Mouse (Mus musculus) cerebellum, adult 2 months (tissue): ENCODE measurements at regions not wholly inside any gene's neighbourhood (a gene's known extent, or its start where the extent isn't known, plus 50 kb on each side); places are given as distances from the start of the nearest gene placed in this dataset.

Source experiments
- DNase-seq, 2 experiments: peaks; one replicate each; pipeline ENCODE4 v3.0.0; 2021
- H3K27ac ChIP-seq: fragments of 200-500 bp; 2 replicates; pipeline ENCODE4 v1.5.1; 2012; ENCODE audit warnings: low read length, control low read depth, inconsistent platforms; ENCODE audit not compliant: insufficient read depth
- H3K27me3 ChIP-seq: fragments of 200-500 bp; 2 replicates; pipeline ENCODE4 v1.6.1; 2012; ENCODE audit warnings: inconsistent platforms, mild to moderate bottlenecking, low read length, moderate library complexity; ENCODE audit not compliant: control insufficient read depth, insufficient read depth
- H3K4me1 ChIP-seq: fragments of 200-500 bp; 2 replicates; pipeline ENCODE4 v1.6.1; 2011; ENCODE audit warnings: low read length; ENCODE audit not compliant: control insufficient read depth, insufficient read depth
- H3K4me3 ChIP-seq: fragments of 200-500 bp; replicated peaks from 2 replicates; pipeline ENCODE3; 2011; ENCODE audit warnings: mild to moderate bottlenecking, low read depth, low read length, control low read depth; ENCODE audit not compliant: insufficient read depth
- CTCF ChIP-seq: fragments of 200-500 bp; IDR thresholded peaks from 2 replicates; pipeline ENCODE4 v1.5.1; 2011; ENCODE audit warnings: low read depth, mild to moderate bottlenecking, control low read depth, low read length, moderate library complexity, borderline replicate concordance; ENCODE audit not compliant: insufficient read depth
- POLR2A ChIP-seq: fragments of 200-500 bp; IDR thresholded peaks from 2 replicates; pipeline ENCODE4 v1.6.1; 2011; ENCODE audit warnings: low read length, control low read depth, borderline replicate concordance; ENCODE audit not compliant: insufficient read depth
- whole genome bisulfite sequencing: fragments of 180-500 bp; shearing (Covaris S2); methylation state at CpG from one replicate; pipeline ENCODE4 v1.1.7; 2018; 5-methylcytosine and 5-hydroxymethylcytosine counted together

- DNase-seq, result no peak
- no peak overlapping the region for H3K27ac ChIP-seq
- no peaks in the 10 kb centered on the region for H3K27me3 ChIP-seq
- WGBS, result 46% methylated on average over 21 of the region's 21 CpGs
- H3K4me1 ChIP-seq, result no peaks in the 10 kb centered on the region
- no peak overlapping the region for H3K4me3 ChIP-seq
- TF ChIP-seq POLR2A (no peak), CTCF (no peak)
Observed at GRCm38 (mm10) chr12:12995061-12995973, 53.6 kb upstream of the Mycn start.

GRCm38 (mm10) chr12:12993894-12994714 is 52.4 kb upstream of the Mycn start:
- WGBS, result 65% methylated on average over 8 of the region's 8 CpGs
- Histone ChIP-seq H3K27me3 (no peaks in the 10 kb centered on the region), H3K4me1 (no peaks in the 10 kb centered on the region), H3K27ac (no peak overlapping the region), H3K4me3 (no peak overlapping the region)
- no peak for DNase-seq
- TF ChIP-seq POLR2A, result no peak
- no peak for TF ChIP-seq CTCF
